Mouse (Mus musculus) forebrain, embryonic 16.5 days (tissue): Measurements from ENCODE around the gene Eif4g2. TPM values are rescaled to one million over a fixed set of nuclear protein-coding genes. Genes with fewer than 3 reads are reported as not detected.

ENCODE experiments used
- ATAC-seq: fragments of 200-750 bp; cut with Nextera tagmentation; 2 replicates; pipeline ENCODE4 v1.8.0; 2017; ENCODE audit warnings: mild to moderate bottlenecking, moderate library complexity
- H3K27ac ChIP-seq: fragments of 300-500 bp; sonication (generic); 2 replicates; pipeline ENCODE4 v1.5.1; 2014; ENCODE audit warnings: low read length, control low read depth
- H3K27me3 ChIP-seq: fragments of 300-500 bp; sonication (generic); replicated peaks from 2 replicates; pipeline ENCODE4 v1.6.1; 2014; ENCODE audit warnings: low read length; ENCODE audit not compliant: control insufficient read depth, insufficient read depth
- H3K36me3 ChIP-seq: fragments of 300-500 bp; sonication (generic); 2 replicates; pipeline ENCODE4 v1.6.1; 2014; ENCODE audit not compliant: control insufficient read depth, insufficient read depth
- H3K4me1 ChIP-seq: fragments of 300-500 bp; sonication (generic); replicated peaks from 2 replicates; pipeline ENCODE4 v1.6.1; 2014; ENCODE audit warnings: low read length; ENCODE audit not compliant: control insufficient read depth, insufficient read depth
- H3K4me2 ChIP-seq: fragments of 300-500 bp; sonication (generic); 2 replicates; pipeline ENCODE4 v1.6.1; 2014; ENCODE audit warnings: mild to moderate bottlenecking, low read length, control low read depth
- H3K4me3 ChIP-seq: fragments of 300-500 bp; sonication (generic); replicated peaks from 2 replicates; pipeline ENCODE4 v1.5.1; 2014; ENCODE audit warnings: mild to moderate bottlenecking, low read length, control low read depth
- H3K9ac ChIP-seq: fragments of 300-500 bp; sonication (generic); replicated peaks from 2 replicates; pipeline ENCODE4 v1.6.1; 2014; ENCODE audit warnings: low read depth, low read length, control low read depth
- H3K9me3 ChIP-seq: fragments of 300-500 bp; sonication (generic); 2 replicates; pipeline ENCODE4 v1.6.1; 2016; ENCODE audit warnings: low read length; ENCODE audit not compliant: control insufficient read depth
- WGBS: fragments of 180-500 bp; shearing (Covaris S2); extraction: QIAGEN DNeasy Blood & Tissue Kit; methylation state at CpG from one replicate; pipeline ENCODE4 v1.1.7; 2014; 5-methylcytosine and 5-hydroxymethylcytosine counted together
- polyA plus RNA-seq: library from polyadenylated mRNA; unstranded; fragments of >200 nt; fragmentation: Nextera tagmentation; extraction: Ambion mirVana; gene quantifications from 2 replicates; pipeline ENCODE4 v1.2.1, GENCODE M21; 2015

The Eif4g2 gene
- 1,250 and 1,378 TPM in 2 replicates for polyA plus RNA-seq

DNA sequence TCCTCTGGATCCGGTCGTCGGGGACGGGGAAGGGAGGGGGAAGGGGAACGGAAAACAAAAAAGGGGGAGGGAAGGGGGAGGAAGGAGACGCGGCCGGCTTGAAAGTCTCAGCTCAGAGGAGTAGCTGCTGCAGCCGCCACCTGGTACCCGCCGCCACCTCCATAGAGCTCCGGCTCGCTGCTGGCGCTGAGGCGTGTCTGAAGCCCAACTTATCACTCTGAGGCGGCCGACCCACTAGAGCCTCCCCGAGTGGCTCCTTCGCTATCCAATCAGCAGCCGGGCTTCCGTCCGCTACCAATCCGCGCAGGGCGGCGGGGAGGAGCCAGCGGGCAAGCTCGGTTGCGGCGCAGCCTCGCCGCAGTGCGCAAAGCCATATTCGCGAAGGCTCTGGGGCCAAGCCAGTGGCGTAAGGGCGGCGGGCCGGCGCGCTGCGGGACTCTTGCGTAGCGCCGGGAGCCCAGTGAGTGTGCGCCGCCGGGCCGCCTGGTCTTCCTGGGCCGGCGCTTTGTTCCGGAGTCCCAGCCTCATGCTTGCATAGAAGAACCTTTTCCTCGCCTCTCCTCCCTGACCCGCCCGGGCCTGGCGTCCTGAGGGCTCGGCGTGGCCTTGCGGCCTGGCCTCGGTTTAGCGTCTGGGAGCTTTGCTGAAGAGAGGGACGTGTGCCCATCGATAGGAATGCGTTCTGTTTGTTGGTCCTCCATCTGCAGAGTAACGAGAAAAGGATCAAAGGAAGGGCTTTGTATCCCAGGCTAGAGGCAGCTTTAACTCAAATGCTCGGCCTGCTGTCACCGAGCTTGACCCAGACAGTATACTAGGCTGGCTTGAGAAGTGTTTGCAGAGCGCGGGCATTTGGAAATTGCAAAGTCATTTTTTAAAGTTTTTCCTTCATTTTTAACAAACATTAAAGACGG, at the start of gene Eif4g2:
TSS of gene Eif4g2 (minus strand) at position 209 of the 911 bp plus-strand sequence.
- Histone ChIP-seq H3K4me1 (peaks cover 20% of the 10 kb centered on the region), H3K4me3 (peak within 1 kb of the TSS; percentile 88), H3K9me3 (no peaks in the 10 kb centered on the region), H3K27me3 (no peaks in the 10 kb centered on the region), H3K36me3 (peaks cover 24% of the 10 kb centered on the region), H3K27ac (peak within 1 kb of the TSS; percentile 100), H3K9ac (peak within 1 kb of the TSS; percentile 100), H3K4me2 (peak within 1 kb of the TSS; percentile 68)
- ATAC-seq = peak; percentile 99
- WGBS = under 1% methylated on average over 70 of the region's 70 CpGs

DNA sequence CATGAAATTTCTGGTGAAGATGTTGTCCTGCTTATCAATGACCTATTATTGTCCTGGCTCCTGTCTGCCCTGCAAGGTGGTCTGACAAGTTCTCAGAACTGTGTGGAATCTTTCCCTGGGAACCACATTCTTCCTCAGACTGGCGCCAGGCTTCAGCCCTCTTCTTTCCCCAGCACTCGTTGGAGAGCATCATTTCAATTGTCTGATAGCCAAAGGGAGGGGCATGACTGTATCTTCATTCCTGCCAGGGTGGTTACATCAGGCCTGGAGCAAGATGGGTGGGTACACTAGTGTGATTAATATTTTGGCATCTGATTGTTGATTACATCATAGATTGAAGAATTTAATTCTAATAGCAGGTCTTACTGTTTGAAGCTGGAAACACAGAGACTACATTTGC, 49.8 kb upstream of the Eif4g2 start:
- ATAC-seq = no peak
- Histone ChIP-seq H3K9me3 (no peaks in the 10 kb centered on the region), H3K4me1 (no peaks in the 10 kb centered on the region), H3K27ac (no peak overlapping the region), H3K36me3 (no peaks in the 10 kb centered on the region), H3K4me3 (no peak overlapping the region), H3K27me3 (no peaks in the 10 kb centered on the region), H3K4me2 (no peak overlapping the region), H3K9ac (no peak overlapping the region)
- 77% methylated on average over 2 of the region's 2 CpGs for WGBS

DNA sequence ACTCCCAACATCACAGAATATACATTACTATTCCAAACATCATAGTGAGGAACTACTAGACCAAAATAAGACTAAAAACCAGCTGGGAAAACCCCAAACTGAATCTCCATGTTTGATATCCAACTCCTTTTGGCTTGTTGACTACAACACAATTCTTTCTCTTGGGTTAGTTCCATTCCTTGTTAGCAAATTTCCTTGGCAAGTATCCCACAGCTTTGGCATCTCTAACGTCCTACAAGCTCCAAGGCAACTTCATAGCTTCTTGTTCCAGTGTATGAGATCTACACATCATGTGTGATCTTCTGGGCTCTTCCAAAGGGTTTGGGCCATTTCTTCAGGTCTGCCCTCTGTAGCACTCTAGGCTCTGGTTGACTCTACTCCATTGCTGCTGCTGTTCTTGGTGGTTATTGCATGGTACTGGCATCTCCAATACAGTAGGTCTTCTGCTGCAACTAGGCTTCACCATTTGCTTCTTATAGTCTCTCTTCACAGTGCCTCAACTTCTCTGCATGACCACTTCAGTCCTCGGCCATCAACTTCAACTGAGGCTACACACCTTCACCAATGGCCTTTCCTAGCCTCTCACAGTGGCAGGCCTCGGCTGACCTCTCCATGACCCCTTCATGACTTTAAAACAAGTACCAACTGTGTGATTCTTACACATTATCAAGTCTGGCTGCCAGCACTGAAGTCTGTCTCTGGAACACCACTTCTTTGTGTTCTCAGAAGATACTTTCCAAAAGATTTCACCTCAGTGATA, 44.0 kb upstream of the Eif4g2 start:
- Histone ChIP-seq H3K27ac (no peak overlapping the region), H3K27me3 (no peaks in the 10 kb centered on the region), H3K9ac (no peak overlapping the region), H3K4me2 (no peak overlapping the region), H3K4me1 (peaks cover 4% of the 10 kb centered on the region), H3K36me3 (no peaks in the 10 kb centered on the region), H3K4me3 (no peak overlapping the region), H3K9me3 (no peaks in the 10 kb centered on the region)
- 71% methylated on average over 3 of the region's 3 CpGs for WGBS
- ATAC-seq = no peak

DNA sequence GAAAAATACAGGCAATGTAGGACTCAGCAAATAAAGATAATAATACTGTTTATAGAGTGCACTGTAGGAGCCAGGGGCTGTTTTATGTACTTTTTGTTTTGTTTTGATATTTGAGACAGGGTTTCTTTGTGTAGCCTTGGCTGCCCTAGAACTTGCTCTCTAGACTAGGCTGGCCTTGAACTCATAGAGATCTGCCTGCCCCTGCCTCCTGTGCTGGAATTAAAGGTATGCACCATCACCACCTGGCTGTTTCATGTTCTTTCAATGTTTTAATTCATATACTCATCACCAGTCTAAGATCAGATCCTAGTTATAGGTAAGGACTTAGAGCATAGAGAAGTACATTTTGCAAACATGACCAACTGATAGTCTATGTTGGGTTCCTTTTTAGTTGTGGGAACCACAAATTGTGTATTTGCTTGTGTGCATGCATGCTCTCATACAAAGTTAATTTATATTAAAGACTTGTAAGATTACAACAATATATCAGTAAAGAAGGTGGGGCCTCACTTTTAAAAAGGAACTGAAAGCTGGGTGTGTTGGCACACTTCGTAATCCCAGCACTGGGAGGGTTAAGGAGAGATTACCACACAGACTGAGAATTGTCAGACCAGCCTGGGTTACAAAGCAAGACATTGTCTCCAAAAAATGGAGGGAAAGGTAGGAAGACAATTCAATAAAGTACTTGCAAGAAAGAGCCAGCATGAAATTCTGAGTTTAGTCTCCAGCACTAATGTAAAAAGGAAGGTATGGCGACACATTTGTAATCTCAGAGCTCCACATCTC, 41.1 kb upstream of the Eif4g2 start:
- H3K4me2 ChIP-seq = no peak overlapping the region
- 94% methylated on average over 2 of the region's 2 CpGs for WGBS
- no peak overlapping the region for H3K27ac ChIP-seq
- no peak for ATAC-seq
- H3K4me3 ChIP-seq = no peak overlapping the region
- no peak overlapping the region for H3K9ac ChIP-seq
- H3K9me3 ChIP-seq = no peaks in the 10 kb centered on the region
- H3K27me3 ChIP-seq = no peaks in the 10 kb centered on the region
- H3K4me1 ChIP-seq = peaks cover 10% of the 10 kb centered on the region
- no peaks in the 10 kb centered on the region for H3K36me3 ChIP-seq

DNA sequence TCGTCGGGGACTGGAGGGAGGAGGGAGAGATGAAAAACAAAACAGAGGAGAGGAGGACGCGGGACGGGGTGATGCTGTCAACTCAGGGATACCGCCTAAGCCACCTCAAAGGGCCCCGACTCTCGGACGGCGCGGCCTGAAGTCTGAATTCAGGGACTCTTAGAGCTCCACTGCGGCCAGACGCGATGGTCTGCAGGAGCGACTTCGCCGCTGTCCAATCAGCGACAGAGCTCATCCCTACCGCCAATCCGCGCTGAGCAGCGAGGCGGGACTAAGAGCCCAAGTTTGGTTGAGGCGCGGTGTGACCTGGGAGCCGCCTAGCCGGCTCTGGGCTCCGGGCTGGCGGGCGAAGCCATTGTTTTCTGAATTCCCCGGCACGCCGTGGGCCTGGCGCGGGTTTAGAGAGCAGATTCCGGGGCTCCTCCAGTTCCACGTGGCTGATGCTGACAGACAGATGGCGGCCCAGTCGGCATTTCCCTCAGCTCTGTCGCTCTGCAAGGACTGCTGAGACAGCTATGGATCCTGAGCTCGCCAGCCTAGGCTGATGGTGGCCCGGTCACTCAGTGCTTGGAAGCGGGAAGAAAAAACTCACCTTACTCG, 39.8 kb upstream of the Eif4g2 start:
- peaks cover 10% of the 10 kb centered on the region for H3K4me1 ChIP-seq

DNA sequence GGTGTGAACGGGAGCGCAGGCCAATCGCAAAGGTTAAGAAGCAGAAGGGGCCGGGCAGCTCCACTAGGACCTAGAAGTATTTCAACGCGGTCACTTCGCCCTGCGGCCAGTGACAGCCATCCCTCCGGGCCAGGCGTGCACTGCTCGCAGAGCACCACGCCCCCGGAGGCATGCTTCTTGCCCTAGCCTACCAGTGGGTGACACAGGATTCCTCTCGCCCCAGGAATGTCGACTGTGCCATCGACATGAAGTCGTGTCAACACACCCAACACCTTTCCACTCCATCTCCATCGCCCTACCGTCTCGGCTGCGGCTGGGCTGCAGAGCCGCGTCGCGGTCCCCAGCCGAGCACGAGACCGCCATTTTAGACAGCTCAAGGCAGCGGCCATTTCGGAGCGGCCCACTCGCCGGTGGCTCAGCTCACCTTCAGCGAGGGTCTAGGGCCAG, 39.3 kb upstream of the Eif4g2 start:
- H3K4me3 ChIP-seq = peak overlapping the region; percentile 82
- WGBS = under 1% methylated on average over 34 of the region's 34 CpGs
- peaks cover 10% of the 10 kb centered on the region for H3K4me1 ChIP-seq

More for the DNA sequence above, 39.8 kb upstream of the Eif4g2 start:
- Histone ChIP-seq H3K4me3 (peak overlapping the region; percentile 82), H3K9me3 (no peaks in the 10 kb centered on the region), H3K4me2 (peak overlapping the region; percentile 93), H3K36me3 (no peaks in the 10 kb centered on the region), H3K27ac (peak overlapping the region; percentile 99), H3K27me3 (no peaks in the 10 kb centered on the region), H3K9ac (peak overlapping the region; percentile 89)
- under 1% methylated on average over 44 of the region's 44 CpGs for whole genome bisulfite sequencing
- peak; percentile 100 for ATAC-seq

DNA sequence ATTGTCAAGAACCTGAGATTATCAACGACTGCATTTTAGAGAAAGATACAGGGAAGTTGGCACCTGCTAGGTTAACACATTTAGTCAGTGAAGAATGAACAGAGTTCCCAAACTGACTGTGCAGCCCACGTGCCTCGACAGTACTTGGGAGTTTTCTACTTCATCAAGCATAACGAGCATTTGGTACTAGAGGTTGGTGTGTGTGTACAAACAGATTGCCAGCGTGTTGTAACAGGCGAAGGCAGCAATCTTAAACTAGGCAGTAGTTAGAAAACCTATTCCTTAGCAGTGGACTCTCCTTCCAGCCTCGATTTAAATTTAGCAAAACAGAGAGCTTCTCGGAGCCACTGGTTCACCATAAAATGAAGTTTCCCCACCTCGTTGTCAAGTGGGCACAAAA, 38.7 kb upstream of the Eif4g2 start:
- Histone ChIP-seq H3K36me3 (no peaks in the 10 kb centered on the region), H3K9ac (peak overlapping the region; percentile 89), H3K9me3 (no peaks in the 10 kb centered on the region), H3K27ac (peak overlapping the region; percentile 99), H3K4me2 (peak overlapping the region; percentile 93), H3K4me3 (peak overlapping the region; percentile 82), H3K27me3 (no peaks in the 10 kb centered on the region), H3K4me1 (peaks cover 10% of the 10 kb centered on the region)
- ATAC-seq = no peak
- WGBS = 13% methylated on average over 9 of the region's 9 CpGs

More for the DNA sequence above, 39.3 kb upstream of the Eif4g2 start:
- H3K27ac ChIP-seq = peak overlapping the region; percentile 99
- no peaks in the 10 kb centered on the region for H3K36me3 ChIP-seq
- no peaks in the 10 kb centered on the region for H3K27me3 ChIP-seq
- peak overlapping the region; percentile 93 for H3K4me2 ChIP-seq
- ATAC-seq = peak; percentile 81
- peak overlapping the region; percentile 89 for H3K9ac ChIP-seq
- no peaks in the 10 kb centered on the region for H3K9me3 ChIP-seq

DNA sequence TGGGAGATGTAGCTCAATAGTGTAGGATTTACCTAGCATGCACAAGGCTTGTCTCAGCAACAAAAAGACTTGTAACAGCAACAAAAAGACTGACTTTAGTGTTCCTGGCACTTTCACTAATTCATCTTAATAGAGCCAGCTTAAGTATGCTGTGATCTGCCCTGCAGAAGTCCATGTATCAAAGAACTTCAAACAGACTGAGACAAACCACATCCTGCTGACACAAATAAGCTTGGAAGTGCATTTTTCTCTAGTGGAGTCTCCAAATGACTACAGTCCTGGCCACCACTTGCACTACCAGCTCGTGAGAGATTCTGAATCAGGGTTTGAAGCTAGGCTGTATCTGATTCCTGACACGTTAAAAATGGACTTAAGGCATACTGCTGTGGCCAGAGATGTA, 26.7 kb upstream of the Eif4g2 start:
- Histone ChIP-seq H3K4me3 (no peak overlapping the region), H3K36me3 (0 out of 2 replicates have a peak, but pooled peaks cover 3% of the 10 kb centered on the region), H3K4me1 (no peaks in the 10 kb centered on the region), H3K9ac (no peak overlapping the region), H3K9me3 (no peaks in the 10 kb centered on the region), H3K27me3 (no peaks in the 10 kb centered on the region), H3K27ac (no peak overlapping the region), H3K4me2 (no peak overlapping the region)
- no peak for ATAC-seq
- 84% methylated on average over 2 of the region's 2 CpGs for WGBS
